Comparison of ENCODE assay signal across 8 mouse cellular contexts in genomic region chrX:101639306-101639705, GRCm38 (mm10). TPM values are rescaled to one million over a fixed set of nuclear protein-coding genes. Genes with fewer than 3 reads are reported as not detected.
DNase-seq lines count a peak whose midpoint lies in the region; ATAC-seq and TF ChIP-seq lines count a peak whose summit lies in the region.

No protein-coding gene starts in this region.

- dilution Hi-C loops in CH12.LX (cut with MboI; ENCODE audit: extremely low pct_ligation_motif_present, extremely low pct_unique_long_range_greater_than_20kb, low sequenced_read_pairs): no loop called here

- no peak for TF ChIP-seq CTCF in CH12.LX (conservative IDR thresholded peaks at IDR 0.05 in 1 of 2, IDR thresholded peaks at IDR 0.05 in 1 of 2; ENCODE audit: low read depth in 2 of 2, low read length in 2 of 2)
- no peak for TF ChIP-seq CTCF in hindbrain, postnatal 0 days (IDR thresholded peaks at IDR 0.05; ENCODE audit: low read depth)

- peaks cover 8% of the 10 kb centered on the region; the same call in 1 of the 2 replicates for H3K27me3 ChIP-seq in heart, embryonic 11.5 days (ENCODE audit: control insufficient read depth, insufficient read depth, low read length)
- H3K27me3 ChIP-seq in CH12.LX (replicated peaks): no peaks in the 10 kb centered on the region
- peaks cover 44% of the 10 kb centered on the region for H3K27me3 ChIP-seq in embryonic facial prominence, embryonic 13.5 days
- no peaks in the 10 kb centered on the region for H3K27me3 ChIP-seq in hindbrain, postnatal 0 days (ENCODE audit: insufficient read depth, low read length)
- H3K27me3 ChIP-seq in midbrain, embryonic 16.5 days (ENCODE audit: control insufficient read depth, insufficient read depth, low read depth, low read length): peaks cover 2% of the 10 kb centered on the region; the same call in 1 of the 2 replicates

- peak overlapping the region; percentile 59; the same call in 1 of the 2 replicates for H3K9ac ChIP-seq in heart, embryonic 11.5 days (ENCODE audit: low read depth, low read length)
- peak overlapping the region; percentile 69 for H3K9ac ChIP-seq in CH12.LX (ENCODE audit: insufficient read depth, low read depth)
- H3K9ac ChIP-seq in embryonic facial prominence, embryonic 13.5 days: peak overlapping the region; percentile 58
- no peak overlapping the region for H3K9ac ChIP-seq in hindbrain, postnatal 0 days (replicated peaks; ENCODE audit: low read length)
- peak overlapping the region; percentile 25; the same call in 1 of the 2 replicates for H3K9ac ChIP-seq in midbrain, embryonic 16.5 days (ENCODE audit: low read depth, low read length)

- WGBS in heart, embryonic 11.5 days (ENCODE audit: insufficient replicate concordance): 14% methylated on average over 13 of the region's 13 CpGs
- 20% methylated on average over 13 of the region's 13 CpGs for WGBS in embryonic facial prominence, embryonic 13.5 days
- 27% methylated on average over 13 of the region's 13 CpGs for WGBS in hindbrain, postnatal 0 days
- 14% methylated on average over 13 of the region's 13 CpGs for WGBS in midbrain, embryonic 16.5 days

- in situ Hi-C loops in CH12.LX (cut with MboI; ENCODE audit: low pct_ligation_motif_present, low pct_unique_long_range_greater_than_20kb, low sequenced_read_pairs): no loop called here

- TF ChIP-seq RAD21 in CH12.LX (IDR thresholded peaks at IDR 0.05; ENCODE audit: low read depth, low read length): no peak

- H3K9me3 ChIP-seq in heart, embryonic 11.5 days (replicated peaks; ENCODE audit: control insufficient read depth, low read length): no peaks in the 10 kb centered on the region
- H3K9me3 ChIP-seq in CH12.LX (replicated peaks; ENCODE audit: low read length): no peaks in the 10 kb centered on the region
- no peaks in the 10 kb centered on the region for H3K9me3 ChIP-seq in embryonic facial prominence, embryonic 13.5 days
- no peaks in the 10 kb centered on the region for H3K9me3 ChIP-seq in hindbrain, postnatal 0 days (ENCODE audit: low read length)
- no peaks in the 10 kb centered on the region for H3K9me3 ChIP-seq in midbrain, embryonic 16.5 days (replicated peaks; ENCODE audit: control insufficient read depth, low read length, poor library complexity, severe bottlenecking)

- intact Hi-C loops in left cerebral cortex, postnatal 4 days (cut with DNase I): no loop called here

- no peak for TF ChIP-seq EP300 in CH12.LX (IDR thresholded peaks at IDR 0.05; ENCODE audit: low read length)

- no peaks in the 10 kb centered on the region for H3K4me1 ChIP-seq in heart, embryonic 11.5 days (ENCODE audit: control insufficient read depth, insufficient read depth, low read length)
- peaks cover 0 to 7% of the 10 kb centered on the region in 2 experiments; a peak in 1 of 4 replicates for H3K4me1 ChIP-seq in CH12.LX (ENCODE audit: control insufficient read depth in 1 of 2, insufficient read depth in 2 of 2)
- peaks cover 8% of the 10 kb centered on the region; the same call in 1 of the 2 replicates for H3K4me1 ChIP-seq in embryonic facial prominence, embryonic 13.5 days
- no peaks in the 10 kb centered on the region for H3K4me1 ChIP-seq in hindbrain, postnatal 0 days (ENCODE audit: insufficient read depth, low read length)
- H3K4me1 ChIP-seq in midbrain, embryonic 16.5 days (ENCODE audit: control insufficient read depth, insufficient read depth, low read length): peaks cover 11% of the 10 kb centered on the region

- peak overlapping the region; percentile 76 for H3K4me3 ChIP-seq in heart, embryonic 11.5 days (ENCODE audit: low read depth, low read length)
- H3K4me3 ChIP-seq in CH12.LX (replicated peaks in 1 of 3; ENCODE audit: low read depth in 2 of 3, low read length in 2 of 3, poor library complexity in 1 of 3): peak overlapping the region; percentile 35 to 73 (median 53)
- peak overlapping the region; percentile 66 for H3K4me3 ChIP-seq in embryonic facial prominence, embryonic 13.5 days
- H3K4me3 ChIP-seq in hindbrain, postnatal 0 days (ENCODE audit: low read length): peak overlapping the region; percentile 56
- peak overlapping the region; percentile 63 for H3K4me3 ChIP-seq in midbrain, embryonic 16.5 days (ENCODE audit: low read depth, low read length)

- DNase-seq in heart, postnatal 4 days: no peak
- no peak for DNase-seq in CH12.LX (ENCODE audit: extremely low read depth)
- no peak for DNase-seq in hindbrain, postnatal 0 days (ENCODE audit: low spot score)
- DNase-seq in left cerebral cortex, postnatal 4 days: no peak
- DNase-seq in T-cell, adult 2 months (ENCODE audit: low spot score): no peak

- H3K79me2 ChIP-seq in CH12.LX (replicated peaks; ENCODE audit: control insufficient read depth, extremely low read depth, insufficient read depth, poor library complexity, severe bottlenecking): peaks cover 32% of the 10 kb centered on the region

- no peak for ATAC-seq in heart, embryonic 11.5 days (replicated peaks; ENCODE audit: insufficient number of reproducible peaks, low FRiP score, low TSS enrichment)
- ATAC-seq in embryonic facial prominence, embryonic 13.5 days (ENCODE audit: insufficient number of reproducible peaks, insufficient read depth, low FRiP score, low TSS enrichment, low read depth): no peak
- no peak for ATAC-seq in hindbrain, postnatal 0 days
- no peak for ATAC-seq in midbrain, embryonic 16.5 days

- peak overlapping the region; percentile 58 for H3K4me2 ChIP-seq in heart, embryonic 11.5 days
- peak overlapping the region; percentile 71; the same call in 1 of the 2 replicates for H3K4me2 ChIP-seq in CH12.LX (ENCODE audit: insufficient read depth, low read depth, poor library complexity, severe bottlenecking)
- H3K4me2 ChIP-seq in embryonic facial prominence, embryonic 13.5 days: peak overlapping the region; percentile 51
- H3K4me2 ChIP-seq in hindbrain, postnatal 0 days (ENCODE audit: low read depth, low read length): peak overlapping the region; percentile 60
- peak overlapping the region; percentile 53 for H3K4me2 ChIP-seq in midbrain, embryonic 16.5 days (ENCODE audit: low read length)

- no peak for TF ChIP-seq POLR2A in CH12.LX (IDR thresholded peaks at IDR 0.05; ENCODE audit: low read depth, low read length)

- H3K36me3 ChIP-seq in heart, embryonic 11.5 days (ENCODE audit: control insufficient read depth, insufficient read depth, low read length): no peaks in the 10 kb centered on the region
- H3K36me3 ChIP-seq in CH12.LX (replicated peaks in 1 of 2; ENCODE audit: control insufficient read depth in 1 of 2, insufficient read depth in 1 of 2, low read length in 1 of 2): peaks cover 4 to 9% of the 10 kb centered on the region in 2 experiments
- no peaks in the 10 kb centered on the region for H3K36me3 ChIP-seq in embryonic facial prominence, embryonic 13.5 days
- no peaks in the 10 kb centered on the region for H3K36me3 ChIP-seq in hindbrain, postnatal 0 days (ENCODE audit: insufficient read depth, low read length)
- no peaks in the 10 kb centered on the region for H3K36me3 ChIP-seq in midbrain, embryonic 16.5 days (ENCODE audit: control insufficient read depth, insufficient read depth, low read length)

- no peak overlapping the region for H3K27ac ChIP-seq in heart, embryonic 11.5 days (ENCODE audit: low read depth, low read length)
- H3K27ac ChIP-seq in CH12.LX (ENCODE audit: insufficient read depth, low read depth): no peak overlapping the region; the same call in 1 of the 2 replicates
- H3K27ac ChIP-seq in embryonic facial prominence, embryonic 13.5 days: peak overlapping the region; percentile 87
- peak overlapping the region; percentile 81; the same call in 1 of the 2 replicates for H3K27ac ChIP-seq in hindbrain, postnatal 0 days
- peak overlapping the region; percentile 53 for H3K27ac ChIP-seq in midbrain, embryonic 16.5 days (ENCODE audit: low read length)

TF ChIP-seq in CH12.LX, 34 proteins besides CTCF, POLR2A, EP300 and RAD21:
- TF ChIP-seq USF2 (conservative IDR thresholded peaks at IDR 0.05; ENCODE audit: low read depth, low read length): no peak
- no peak for TF ChIP-seq CHD1 (IDR thresholded peaks at IDR 0.05; ENCODE audit: low read depth, low read length)
- TF ChIP-seq GABPA (IDR thresholded peaks at IDR 0.05; ENCODE audit: insufficient replicate concordance, low read depth, low read length): no peak
- TF ChIP-seq BHLHE40 (IDR thresholded peaks at IDR 0.05; ENCODE audit: low read depth, low read length): no peak
- no peak for TF ChIP-seq ZC3H11A (IDR thresholded peaks at IDR 0.05; ENCODE audit: low read depth, low read length)
- TF ChIP-seq NRF1 (IDR thresholded peaks at IDR 0.05; ENCODE audit: low read depth, low read length): no peak
- no peak for TF ChIP-seq SMC3 (IDR thresholded peaks at IDR 0.05; ENCODE audit: low read depth, low read length)
- TF ChIP-seq ZMIZ1 (IDR thresholded peaks at IDR 0.05; ENCODE audit: low read depth, low read length): no peak
- no peak for TF ChIP-seq E2F4 (IDR thresholded peaks at IDR 0.05; ENCODE audit: insufficient replicate concordance, low read depth, low read length)

RNA-seq across cellular contexts. Expression of gene Ogt, which starts 0.6 kb away (rescaled TPM):
- polyA plus RNA-seq in heart, embryonic 11.5 days (2014; fragmentation: Nextera tagmentation; extraction: Ambion mirVana): 129 and 145 TPM in 2 replicates
- 10 to 100 TPM; 84.4 to 86.9 TPM for total RNA-seq in heart, postnatal 4 days (2021)
- total RNA-seq in CH12.LX (2012; rRNA removed) (49.9 and 55.4 TPM in 2 replicates), CH12.LX (2014; rRNA removed) (62.8 and 70.1 TPM in 2 replicates)
- polyA plus RNA-seq in CH12.LX (2012; ENCODE audit: insufficient read length, low read depth): 56.6 and 62.3 TPM in 2 replicates
- polyA plus RNA-seq in embryonic facial prominence, embryonic 13.5 days (2015; fragmentation: Nextera tagmentation; extraction: Ambion mirVana): 179 and 208 TPM in 2 replicates
- 118 and 130 TPM in 2 replicates for total RNA-seq in hindbrain, postnatal 0 days (2014; rRNA removed)
- 88.6 and 99.7 TPM in 2 replicates for polyA plus RNA-seq in hindbrain, postnatal 0 days (2015; fragmentation: Nextera tagmentation; extraction: Ambion mirVana)
- polyA plus RNA-seq in midbrain, embryonic 16.5 days (2015; fragmentation: Nextera tagmentation; extraction: Ambion mirVana): 205 and 217 TPM in 2 replicates
- 100 to 1,000 TPM; 211 to 228 TPM for total RNA-seq in left cerebral cortex, postnatal 4 days (2021)

Comparison
In these comparisons a context has a peak if more than half of its experiments do, and no peak if none do; other contexts are left out.
1. H3K27ac ChIP-seq: peak in embryonic facial prominence, embryonic 13.5 days (single experiment), hindbrain, postnatal 0 days (single experiment) and midbrain, embryonic 16.5 days (single experiment); none in heart, embryonic 11.5 days (single experiment) and CH12.LX (single experiment).
2. Peak in every context shown above with its lines, with median percentiles within 50 percentile points of each other: H3K4me2 ChIP-seq and H3K4me3 ChIP-seq.